Mouse (Mus musculus) heart, adult 8-10 months (tissue): ENCODE results near the gene Cdkal1. TPM values are rescaled to one million over a fixed set of nuclear protein-coding genes. Genes with fewer than 3 reads are reported as not detected.

Experiments
- total RNA-seq, 4 experiments: library from RNA; stranded (reverse); gene quantifications; 2 replicates each; pipeline ENCODE4 v1.2.4; 2022

The Cdkal1 gene
- total RNA-seq, 4 experiments from 2014 or later, result 27.5 to 31.3 (median 30.8) TPM

Other genes starting within 250 kb of the Cdkal1 start
- gene E2f3, start 130.4 kb upstream of the Cdkal1 start, total RNA-seq, result 1 to 10 TPM; 4.8 to 8.6 (median 6.5) TPM